Mouse (Mus musculus): ENCODE results near the gene Edc3.
"Not testable (repeated sequence)": the region's sequence is repeated elsewhere in the genome, so short reads cannot be mapped to it uniquely, and the experiment has no call there.

The Edc3 gene

DNA sequence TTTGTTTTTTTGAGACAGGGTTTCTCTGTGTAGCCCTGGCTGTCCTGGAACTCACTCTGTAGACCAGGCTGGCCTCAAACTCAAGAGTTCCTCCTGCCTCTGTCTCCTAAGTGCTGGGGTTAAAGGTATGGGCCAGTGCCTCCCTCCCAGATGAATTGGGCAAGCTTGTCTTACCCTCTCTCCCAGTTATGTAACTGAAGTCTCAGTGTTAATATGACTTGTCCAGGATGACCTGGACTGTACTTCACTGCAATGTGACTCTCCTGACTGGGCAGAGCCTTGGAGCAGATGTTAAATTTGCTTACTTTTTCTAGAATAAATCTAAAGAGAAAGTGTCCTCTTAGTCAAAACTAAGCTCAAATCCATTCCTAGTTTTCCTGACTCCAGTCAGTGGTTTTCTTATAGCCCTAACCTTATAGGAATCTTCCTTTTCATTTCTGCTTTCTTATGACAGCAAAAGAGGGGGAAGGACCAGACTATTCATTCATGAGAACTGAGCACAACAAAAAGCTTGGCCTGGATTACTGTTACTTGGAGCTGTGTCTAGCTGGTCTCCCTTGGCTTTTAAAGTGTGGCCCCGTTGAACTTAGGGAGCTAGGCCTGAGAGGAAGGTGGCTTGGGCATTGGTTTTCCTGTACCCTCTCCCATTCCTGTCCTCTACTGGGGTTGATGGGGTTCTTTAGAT lies 9.7 kb upstream of the Edc3 start:
- in situ Hi-C loops (cut with MboI, MseI) = no loop called here

DNA sequence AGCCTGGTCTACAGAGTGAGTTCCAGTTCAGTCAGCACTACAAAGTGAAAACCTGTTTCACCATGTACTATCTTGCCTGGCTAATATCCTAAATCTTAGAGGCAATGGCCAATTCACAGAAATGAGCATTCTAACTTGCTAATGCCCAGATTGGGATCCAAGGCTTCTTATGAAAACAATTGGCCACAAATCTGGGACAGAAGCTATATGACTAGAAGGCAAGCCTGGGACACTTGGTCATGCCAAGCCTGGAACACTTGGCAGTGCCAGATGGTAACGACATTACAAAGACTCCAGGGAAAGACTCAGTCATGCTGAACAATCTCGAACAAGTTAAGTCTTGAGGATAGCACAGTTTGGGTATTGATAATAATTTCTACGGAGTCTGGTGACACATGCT lies 1.8 kb upstream of the Edc3 start:
- in situ Hi-C loops (cut with MboI, MseI) = no loop called here

DNA sequence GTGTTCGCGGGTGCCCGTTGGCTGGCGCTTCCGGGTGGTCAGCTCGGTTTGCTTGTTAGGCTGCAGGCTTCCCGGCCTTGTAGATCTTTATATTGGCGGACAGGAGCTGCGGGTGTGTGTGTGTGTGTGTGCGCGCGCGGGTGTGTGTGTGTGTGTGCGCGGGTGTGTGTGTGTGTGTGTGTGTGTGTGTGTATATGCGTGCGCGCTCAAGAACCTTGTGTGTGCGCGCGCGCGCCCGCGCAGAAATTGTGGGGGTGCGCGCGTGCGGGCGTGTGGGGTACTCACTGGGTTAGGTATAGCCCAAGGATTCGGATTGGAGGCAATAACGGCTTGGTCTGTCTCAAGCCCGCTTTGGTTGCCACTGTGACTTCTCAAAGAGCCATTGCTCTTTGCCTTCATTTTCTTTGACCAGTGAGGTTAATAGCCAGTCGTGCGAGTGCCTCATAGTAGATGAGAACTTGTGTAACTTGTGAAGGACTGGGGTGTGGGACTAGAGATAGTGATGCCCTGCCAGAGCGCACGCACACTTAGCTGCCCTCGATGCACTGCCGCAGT lies 457 bp downstream of the Edc3 start:
- in situ Hi-C loops (cut with MboI, MseI) = no loop called here

DNA sequence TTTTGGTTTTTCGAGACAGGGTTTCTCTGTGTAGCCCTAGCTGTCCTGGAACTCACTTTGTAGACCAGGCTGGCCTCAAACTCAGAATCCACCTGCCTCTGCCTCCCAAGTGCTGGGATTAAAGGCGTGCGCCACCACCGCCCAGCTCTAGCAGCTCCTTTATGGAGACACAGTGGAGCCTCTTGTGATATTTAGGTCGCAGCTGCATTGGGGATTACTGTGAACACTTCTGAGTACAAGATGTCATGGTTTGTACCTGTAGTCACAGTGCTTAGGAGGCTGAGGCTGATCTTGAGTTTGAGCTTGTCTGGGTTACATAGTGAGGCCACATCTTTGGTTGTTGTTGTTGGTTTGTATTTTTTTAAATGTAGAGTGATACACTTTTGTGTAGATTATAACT lies 1.9 kb downstream of the Edc3 start:
- in situ Hi-C loops (cut with MboI, MseI) = not testable (repeated sequence)

DNA sequence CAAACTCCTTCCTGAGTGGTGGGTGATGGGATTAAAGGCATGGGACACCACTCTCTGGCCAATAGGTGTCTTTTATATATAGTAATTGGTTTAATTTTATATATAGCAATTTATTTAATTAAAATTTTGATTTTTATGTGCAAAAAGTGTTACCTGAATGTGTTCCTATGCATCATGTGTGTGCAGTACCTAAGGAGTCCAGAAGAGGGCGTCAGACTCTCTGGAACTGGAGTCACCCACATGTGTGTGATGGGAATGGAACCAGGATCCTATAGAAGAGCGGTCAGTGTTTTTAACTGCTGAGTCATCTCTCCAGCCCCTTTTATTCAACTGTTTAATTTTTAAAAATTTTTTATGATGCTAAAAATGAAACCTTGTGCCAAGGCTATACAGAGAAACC lies 3.9 kb downstream of the Edc3 start:
- in situ Hi-C loops (cut with MboI, MseI) = no loop called here

DNA sequence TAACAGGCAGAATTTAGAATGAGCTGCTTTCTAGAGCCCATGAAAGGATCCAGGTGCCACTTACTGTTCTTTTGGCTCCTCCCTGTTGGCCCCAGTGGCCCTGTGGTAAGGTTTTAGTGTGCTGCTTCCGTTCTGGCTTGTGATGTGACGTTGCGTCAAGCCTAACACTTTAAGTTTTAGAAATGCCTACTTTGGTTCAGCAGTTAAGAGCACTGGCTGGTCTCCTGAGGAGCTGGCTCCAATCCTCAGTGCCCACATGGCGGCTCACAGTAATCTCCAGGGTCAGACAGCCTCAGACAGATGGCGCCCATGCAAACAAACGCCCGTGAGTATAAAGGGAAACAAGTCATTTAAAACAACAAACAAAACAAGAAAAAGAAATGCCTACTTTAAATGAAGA lies 10.1 kb downstream of the Edc3 start:
- in situ Hi-C loops (cut with MboI, MseI) = no loop called here

DNA sequence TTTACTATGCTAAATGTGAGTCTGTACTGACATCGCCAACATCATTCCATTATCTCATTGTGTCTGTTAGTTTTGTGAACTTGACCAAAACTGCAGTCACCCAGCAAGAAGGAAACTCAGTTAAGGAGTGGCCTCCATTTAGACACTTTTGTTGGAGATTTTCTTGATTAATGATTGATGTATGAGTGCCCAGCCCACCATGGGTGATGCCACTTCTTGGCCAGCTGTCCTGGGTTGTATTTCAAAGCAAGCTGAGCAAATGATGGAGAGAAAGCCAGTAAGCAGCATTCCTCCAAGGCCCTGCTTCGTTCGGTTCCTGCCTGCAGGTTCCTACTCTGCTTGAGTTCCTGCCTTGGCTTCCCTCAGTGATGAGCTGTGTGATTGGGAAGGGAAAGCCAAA lies 12.4 kb downstream of the Edc3 start:
- in situ Hi-C loops (cut with MboI, MseI) = no loop called here

DNA sequence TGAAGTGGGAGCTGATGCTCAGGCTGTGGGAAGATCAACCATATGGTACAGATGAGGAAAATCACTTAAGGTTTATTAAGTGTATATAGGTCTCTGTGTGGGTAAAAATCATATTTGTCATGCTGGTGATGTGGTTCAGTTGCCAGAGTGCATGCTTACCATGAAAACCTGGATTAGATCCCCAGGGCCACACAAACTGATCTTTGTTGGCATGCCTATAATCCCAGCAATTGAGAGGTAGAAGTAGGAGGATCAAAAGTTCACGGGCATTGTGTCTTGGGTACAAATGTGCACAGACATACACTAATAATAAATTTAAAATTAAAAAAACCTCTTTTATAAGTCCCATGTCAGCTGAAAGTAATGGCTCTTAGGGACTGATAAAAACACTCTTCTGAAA lies 14.0 kb downstream of the Edc3 start:
- in situ Hi-C loops (cut with MboI, MseI) = no loop called here

DNA sequence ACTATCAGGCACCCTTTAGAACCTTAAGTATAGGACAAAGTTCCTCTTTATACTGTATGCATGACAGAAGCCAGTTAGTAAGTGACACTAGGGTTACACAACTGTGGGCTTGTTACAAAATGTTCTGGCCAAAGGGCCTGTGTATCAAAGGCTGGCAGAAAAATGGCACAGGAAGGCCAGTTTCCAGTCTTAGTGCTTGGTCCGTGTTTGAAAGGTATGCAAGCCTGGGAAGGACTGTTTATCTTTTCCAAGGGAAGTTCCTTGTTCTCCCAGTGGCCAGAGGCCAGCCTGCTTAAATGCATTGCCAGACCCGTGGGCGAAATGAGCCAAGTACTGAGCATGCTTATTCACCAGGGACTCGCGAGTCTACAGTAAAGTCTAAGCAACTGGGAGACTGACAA lies 15.0 kb downstream of the Edc3 start:
- in situ Hi-C loops (cut with MboI, MseI) = no loop called here

DNA sequence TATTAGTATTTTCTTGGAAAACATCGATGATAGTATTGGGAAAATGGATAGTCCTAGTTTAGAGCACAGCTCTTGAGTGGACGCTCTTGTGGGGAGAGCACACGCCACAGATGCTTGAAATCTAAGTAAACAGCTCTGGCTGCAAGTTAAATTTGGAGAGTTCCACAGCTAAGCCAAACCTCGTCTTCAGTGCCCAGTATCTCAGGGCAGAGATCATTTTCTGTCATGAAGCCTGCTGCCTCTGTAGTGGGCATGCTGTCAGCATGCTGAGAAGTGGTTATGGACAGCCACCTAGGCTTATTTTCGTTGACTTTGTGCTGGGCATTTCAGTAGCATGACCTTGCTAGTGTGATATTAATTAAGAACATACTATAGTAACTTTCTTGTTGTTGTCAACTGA lies 15.5 kb downstream of the Edc3 start:
- in situ Hi-C loops (cut with MboI, MseI) = no loop called here

DNA sequence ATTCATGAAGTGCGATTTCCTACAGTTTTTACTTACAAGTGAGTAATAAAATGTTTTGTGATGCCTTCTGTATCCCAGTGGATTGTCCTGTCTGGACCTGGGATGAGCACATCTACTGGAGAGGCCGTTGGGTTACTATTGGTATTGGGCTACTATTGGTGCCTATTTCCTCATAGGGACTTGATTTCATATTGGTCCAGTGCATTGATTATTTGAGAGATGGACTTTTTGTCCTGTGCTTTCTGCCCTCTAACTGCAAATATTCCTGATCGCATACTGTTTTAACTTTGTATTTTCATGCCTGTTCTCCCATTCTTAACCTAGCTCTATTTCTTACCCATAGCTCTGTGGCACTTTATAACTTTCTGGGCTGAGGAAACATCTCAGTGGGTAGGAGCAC lies 16.4 kb downstream of the Edc3 start:
- in situ Hi-C loops (cut with MboI, MseI) = no loop called here

DNA sequence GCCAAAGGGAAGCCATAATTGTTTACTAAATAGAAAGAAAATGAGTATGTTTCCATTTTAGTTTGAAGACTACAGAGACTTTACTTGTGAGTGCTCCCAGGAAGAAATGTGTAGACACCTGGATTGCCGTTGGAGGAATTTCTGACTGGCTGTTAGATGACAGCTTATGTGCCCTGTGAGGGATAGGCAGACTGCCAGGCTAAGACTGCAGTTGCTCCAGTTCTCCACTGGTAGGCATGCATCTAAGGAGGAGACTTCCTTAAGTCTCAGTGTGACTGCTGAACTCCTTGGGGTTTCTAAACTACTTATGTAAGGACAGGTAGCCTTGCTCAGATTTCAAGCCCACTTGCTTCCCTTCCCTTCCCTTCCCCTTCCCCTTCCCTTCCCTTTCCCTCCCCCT lies 20.0 kb downstream of the Edc3 start:
- in situ Hi-C loops (cut with MboI, MseI) = no loop called here

DNA sequence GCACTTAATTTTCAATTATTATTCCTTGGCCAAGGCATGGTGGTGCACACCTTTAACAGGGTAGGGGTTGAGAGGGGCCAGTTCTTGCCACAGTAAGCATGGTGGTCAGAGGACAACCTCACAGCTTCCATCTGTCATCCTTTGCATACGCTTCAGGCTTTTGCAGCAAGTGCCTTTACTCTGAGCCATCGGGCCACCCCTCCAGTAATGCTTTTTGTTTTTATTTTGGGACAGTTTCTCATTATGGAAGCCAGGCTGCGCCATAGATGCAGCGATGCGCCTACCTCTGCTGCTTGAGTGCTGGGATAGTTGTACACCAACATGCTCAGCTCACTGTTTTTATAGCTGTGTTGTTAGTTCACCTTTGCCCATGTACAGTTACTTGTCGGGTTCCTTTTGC lies 25.3 kb downstream of the Edc3 start:
- in situ Hi-C loops (cut with MboI, MseI) = no loop called here

DNA sequence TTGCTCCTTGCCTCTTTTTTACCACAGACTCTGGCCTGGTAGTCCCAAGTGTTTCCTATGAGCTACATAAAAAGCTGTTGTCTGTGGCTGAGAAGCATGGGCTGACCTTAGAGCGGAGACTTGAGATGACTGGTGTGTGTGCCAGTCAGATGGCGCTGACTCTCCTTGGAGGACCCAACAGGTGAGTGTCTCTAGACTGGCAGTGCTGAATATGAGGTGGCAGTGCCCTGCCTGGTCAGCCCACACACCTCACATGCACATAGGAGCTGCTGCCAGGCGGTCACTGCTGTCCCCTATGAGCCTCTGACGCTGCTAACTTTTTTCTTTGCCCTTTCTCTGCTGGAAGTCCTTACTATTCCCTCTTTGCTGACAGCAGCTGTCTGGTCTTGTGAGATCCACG lies 31.5 kb downstream of the Edc3 start:
- in situ Hi-C loops (cut with MboI, MseI) = no loop called here

DNA sequence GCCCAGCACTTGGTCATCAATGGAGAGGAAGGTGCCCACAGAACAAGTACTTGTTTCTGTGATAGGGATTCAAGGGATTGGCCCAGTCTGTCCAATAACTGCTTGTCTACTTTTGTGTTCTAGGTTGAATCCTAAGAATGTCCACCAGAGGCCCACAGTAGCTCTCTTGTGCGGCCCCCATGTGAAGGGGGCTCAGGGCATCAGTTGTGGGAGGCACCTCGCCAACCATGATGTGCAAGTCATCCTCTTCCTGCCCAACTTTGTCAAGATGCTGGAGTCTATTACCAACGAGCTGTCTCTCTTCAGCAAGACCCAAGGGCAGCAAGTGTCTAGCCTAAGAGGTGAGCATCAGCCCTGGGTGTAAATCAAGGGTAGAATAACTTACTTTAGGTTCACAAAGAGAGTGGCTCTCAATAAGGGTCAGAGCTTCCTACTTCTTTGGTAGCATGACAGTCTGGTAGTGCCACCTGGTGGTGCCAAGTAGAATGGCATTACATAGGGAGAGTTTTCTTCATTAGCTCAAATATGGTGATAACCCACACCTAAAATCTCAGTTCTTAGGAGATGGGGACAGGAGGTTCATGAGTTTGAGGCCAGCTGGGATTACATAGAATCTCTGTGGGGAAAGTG lies 36.2 kb downstream of the Edc3 start:
- in situ Hi-C loops (cut with MboI, MseI) = no loop called here

DNA sequence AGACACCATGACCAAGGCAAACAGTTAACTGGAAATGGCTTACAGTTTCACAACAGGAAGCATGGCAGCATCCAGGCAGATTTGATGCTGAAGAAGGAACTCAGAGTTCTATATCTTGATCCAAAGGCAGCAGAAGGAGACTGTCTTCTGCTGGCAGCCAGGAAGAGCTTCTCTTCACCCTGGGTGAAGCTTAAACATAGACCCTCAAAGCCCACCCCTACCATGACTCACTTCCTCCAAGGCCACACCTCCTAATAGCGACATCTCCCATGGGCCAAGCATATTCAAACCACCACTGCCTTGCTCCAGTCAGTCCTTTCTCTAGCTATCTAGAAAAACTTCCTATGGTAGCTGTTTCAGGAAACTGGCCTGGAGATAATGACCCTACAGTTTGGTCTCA lies 38.7 kb downstream of the Edc3 start:
- in situ Hi-C loops (cut with MboI, MseI) = no loop called here

DNA sequence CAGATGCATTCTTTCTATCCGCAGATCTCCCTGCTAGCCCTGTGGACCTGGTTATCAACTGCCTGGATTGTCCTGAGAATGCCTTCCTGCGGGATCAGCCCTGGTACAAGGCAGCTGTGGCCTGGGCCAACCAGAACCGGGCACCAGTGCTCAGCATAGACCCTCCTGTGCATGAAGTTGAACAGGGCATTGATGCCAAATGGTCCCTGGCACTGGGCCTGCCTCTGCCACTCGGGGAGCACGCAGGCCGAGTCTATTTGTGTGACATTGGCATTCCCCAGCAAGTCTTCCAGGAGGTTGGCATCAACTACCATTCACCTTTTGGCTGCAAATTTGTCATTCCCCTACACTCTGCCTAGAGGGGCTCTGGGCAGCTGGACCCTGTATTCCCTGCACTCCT lies 39.8 kb downstream of the Edc3 start:
- in situ Hi-C loops (cut with MboI, MseI) = no loop called here

DNA sequence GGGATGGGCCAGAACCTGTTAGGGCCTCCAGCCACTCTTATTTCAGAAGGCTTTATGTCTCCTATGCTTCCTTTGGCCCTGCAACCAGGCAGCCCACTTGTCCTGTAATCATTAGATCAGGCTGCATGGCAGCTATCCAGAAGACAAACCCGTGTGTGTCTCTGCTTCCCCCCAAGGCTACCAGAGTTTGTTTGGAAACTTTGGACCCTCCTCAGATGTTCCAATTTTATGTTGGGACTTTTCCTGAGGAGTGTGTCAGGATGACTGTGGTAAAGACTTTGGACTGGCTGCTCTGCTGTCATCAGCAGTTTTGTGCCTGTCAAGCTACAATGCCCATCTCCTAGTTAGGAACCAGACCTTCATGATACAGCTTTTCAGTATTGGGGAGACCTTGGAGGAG lies 40.5 kb downstream of the Edc3 start:
- in situ Hi-C loops (cut with MboI, MseI) = no loop called here

DNA sequence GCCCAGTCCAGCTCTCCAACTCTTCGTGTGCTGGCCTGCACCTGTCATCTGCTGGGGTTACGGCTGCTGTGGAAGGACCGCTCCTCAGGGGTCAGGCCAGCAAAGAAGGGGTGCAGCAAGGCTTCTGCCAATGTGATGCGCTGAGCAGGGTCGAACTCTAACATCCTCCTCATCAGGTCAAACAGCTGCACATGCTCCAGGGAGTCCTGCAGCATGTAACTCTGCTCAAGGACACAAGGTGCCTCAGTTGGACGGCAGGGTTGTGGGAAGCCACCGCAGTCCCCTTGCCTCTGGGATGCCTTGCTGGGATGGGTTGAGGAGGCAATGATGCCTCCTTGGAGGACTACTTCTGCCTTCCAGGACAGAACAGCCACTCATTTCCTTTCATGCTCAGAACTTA lies 42.6 kb downstream of the Edc3 start:
- in situ Hi-C loops (cut with MboI, MseI) = loop anchor here (10.0 kb wide), 1 partner anchor 86 kb away; no protein-coding TSS in a partner anchor

DNA sequence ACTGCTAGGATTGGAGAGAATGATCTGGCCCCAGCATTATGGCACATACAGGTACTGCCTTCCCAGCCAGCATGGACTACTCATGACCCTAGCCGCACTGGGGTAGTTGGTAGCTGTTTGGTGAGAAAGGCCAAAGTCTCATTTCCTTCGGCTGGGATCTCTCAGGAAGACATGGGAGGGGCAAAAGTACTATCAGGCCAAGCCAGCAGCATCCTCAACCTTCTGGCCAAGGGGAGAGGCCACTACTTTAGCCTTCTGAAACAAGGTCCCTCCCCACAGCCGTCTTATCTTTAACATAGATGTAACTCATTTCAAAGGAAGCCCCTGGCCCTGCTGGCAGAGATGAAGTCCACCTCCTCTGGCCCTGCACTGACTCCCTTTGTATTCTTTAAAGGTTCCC lies 49.2 kb downstream of the Edc3 start:
- in situ Hi-C loops (cut with MboI, MseI) = loop anchor here (10.0 kb wide), 1 partner anchor 93 kb away; no protein-coding TSS in a partner anchor

DNA sequence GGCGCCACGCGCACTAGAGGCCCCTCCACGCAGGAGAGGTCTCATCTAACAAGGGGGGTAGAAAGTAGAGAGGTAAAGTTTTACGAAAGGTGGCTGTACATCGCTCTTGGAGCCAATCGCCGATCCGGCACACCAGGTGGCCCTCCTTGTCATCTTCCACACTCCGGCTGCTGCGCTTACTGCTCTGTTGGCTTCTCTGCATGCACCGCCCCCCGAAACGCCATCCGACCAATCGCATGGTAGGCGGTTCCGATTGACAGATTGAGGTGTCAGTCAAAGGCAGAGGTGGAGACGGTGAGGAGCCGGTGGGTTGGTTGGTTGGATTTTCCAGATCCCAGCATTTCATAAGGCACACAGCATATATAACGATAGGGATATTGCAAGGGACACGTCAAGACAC lies 50.2 kb downstream of the Edc3 start:
- in situ Hi-C loops (cut with MboI, MseI) = loop anchor here (10.0 kb wide), 1 partner anchor 94 kb away; no protein-coding TSS in a partner anchor

DNA sequence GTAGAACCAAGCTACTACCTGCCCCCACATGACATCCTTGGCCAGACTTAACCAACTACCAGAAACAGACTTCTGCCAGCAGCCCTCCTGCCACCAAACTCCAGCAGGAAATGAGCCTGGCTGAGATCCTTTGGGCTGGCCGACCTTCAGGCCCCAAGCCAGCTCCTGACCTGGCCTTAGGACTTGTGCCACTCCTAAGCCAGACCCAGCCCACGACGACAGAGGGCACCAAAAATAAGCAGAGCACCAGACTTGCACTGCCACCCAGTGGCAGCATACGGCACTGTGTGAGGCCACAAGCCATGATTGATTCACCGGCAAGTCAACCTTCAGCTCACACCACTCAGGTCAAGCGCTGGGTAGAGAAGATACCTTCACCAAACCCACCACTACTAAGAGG lies 50.9 kb downstream of the Edc3 start:
- in situ Hi-C loops (cut with MboI, MseI) = loop anchor here (10.0 kb wide), 1 partner anchor 94 kb away; no protein-coding TSS in a partner anchor

DNA sequence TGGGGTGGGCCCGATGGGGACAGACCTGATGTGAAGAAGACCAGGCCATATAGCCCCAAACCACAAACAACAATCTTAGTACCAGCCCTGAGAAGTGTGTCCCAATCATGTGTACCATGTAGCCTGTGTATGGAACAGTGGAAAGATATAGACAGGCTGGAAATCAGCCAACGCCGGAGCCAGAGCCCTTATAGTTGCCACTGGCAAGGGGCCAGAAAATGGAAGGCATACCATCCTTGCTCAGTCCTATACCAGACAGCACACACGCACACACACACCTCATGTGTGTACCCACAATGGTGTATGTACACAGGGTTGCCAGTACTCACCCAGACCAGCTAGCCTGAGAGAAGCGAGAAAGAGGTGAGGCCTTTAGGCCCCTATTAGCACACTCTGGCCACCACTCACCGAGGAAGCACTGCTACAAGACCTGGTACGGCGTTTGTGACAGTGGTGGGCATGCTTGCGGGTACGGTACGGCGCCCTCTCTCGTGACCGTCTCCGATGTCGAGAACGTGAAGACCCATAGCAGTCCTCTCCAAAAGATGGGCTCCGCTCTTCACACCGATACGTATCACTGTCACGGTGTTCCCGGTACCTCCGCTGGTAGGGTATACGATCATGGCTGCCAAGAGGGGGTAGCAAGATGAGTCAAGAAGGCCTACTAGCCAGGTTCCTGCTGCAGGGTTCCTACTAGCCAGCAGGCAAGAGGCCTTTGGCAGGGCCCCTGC lies 52.2 kb downstream of the Edc3 start:
- in situ Hi-C loops (cut with MboI, MseI) = no loop called here

Data from T-helper 1 cell (primary cell).